Mouse (Mus musculus) forebrain, embryonic 13.5 days (tissue): ENCODE results near the gene Ntpcr. TPM values are rescaled to one million over a fixed set of nuclear protein-coding genes. Genes with fewer than 3 reads are reported as not detected.
A peak's percentile ranks its signal among the peaks of the same experiment; 100 is the strongest.

Source experiments
- ATAC-seq: fragments of 200-750 bp; cut with Nextera tagmentation; 2 replicates; pipeline ENCODE4 v1.8.0; 2017
- H3K27ac ChIP-seq: fragments of 300-500 bp; sonication (generic); 2 replicates; pipeline ENCODE4 v1.5.1; 2015; ENCODE audit warnings: inconsistent platforms, mild to moderate bottlenecking, moderate library complexity
- H3K27me3 ChIP-seq: fragments of 300-500 bp; sonication (generic); 2 replicates; pipeline ENCODE4 v1.6.1; 2015; ENCODE audit warnings: mild to moderate bottlenecking, inconsistent platforms
- H3K36me3 ChIP-seq: fragments of 300-500 bp; sonication (generic); 2 replicates; pipeline ENCODE4 v1.6.1; 2015; ENCODE audit warnings: mild to moderate bottlenecking, inconsistent platforms; ENCODE audit not compliant: poor library complexity, severe bottlenecking
- H3K4me1 ChIP-seq: fragments of 300-500 bp; sonication (generic); 2 replicates; pipeline ENCODE4 v1.6.1; 2015; ENCODE audit warnings: inconsistent platforms
- H3K4me2 ChIP-seq: fragments of 300-500 bp; sonication (generic); 2 replicates; pipeline ENCODE4 v1.6.1; 2015; ENCODE audit warnings: inconsistent platforms, mild to moderate bottlenecking, moderate library complexity
- H3K4me3 ChIP-seq: fragments of 300-500 bp; sonication (generic); 2 replicates; pipeline ENCODE4 v1.5.1; 2015; ENCODE audit warnings: mild to moderate bottlenecking, inconsistent platforms
- H3K9ac ChIP-seq: fragments of 300-500 bp; sonication (generic); 2 replicates; pipeline ENCODE4 v1.6.1; 2015; ENCODE audit warnings: mild to moderate bottlenecking, inconsistent platforms
- H3K9me3 ChIP-seq: fragments of 300-500 bp; sonication (generic); replicated peaks from 2 replicates; pipeline ENCODE4 v1.6.1; 2016; ENCODE audit warnings: inconsistent platforms
- WGBS: fragments of 180-500 bp; shearing (Covaris S2); methylation state at CpG from one replicate; pipeline ENCODE4 v1.1.7; 2015; 5-methylcytosine and 5-hydroxymethylcytosine counted together
- polyA plus RNA-seq: library from polyadenylated mRNA; unstranded; fragments of >200 nt; fragmentation: Nextera tagmentation; extraction: Ambion mirVana; gene quantifications from 2 replicates; pipeline ENCODE4 v1.2.1, GENCODE M21; 2015

Gene Ntpcr
- polyA plus RNA-seq, 1 experiment from 2014 or later = 23.4 TPM

- Histone ChIP-seq H3K4me3 (no peak overlapping the region), H3K4me2 (0 out of 2 replicates have a peak overlapping the region, but pooled peaks have one; percentile 2), H3K4me1 (peaks cover 17% of the 10 kb centered on the region), H3K9me3 (no peaks in the 10 kb centered on the region), H3K9ac (no peak overlapping the region), H3K36me3 (peaks cover 12% of the 10 kb centered on the region; the same call in 1 of the 2 replicates), H3K27me3 (no peaks in the 10 kb centered on the region), H3K27ac (peak overlapping the region; percentile 51)
- WGBS = 51% methylated on average over 9 of the region's 9 CpGs
- peak; percentile 72 for ATAC-seq
These were observed 26.8 kb downstream of the Ntpcr start for GRCm38 (mm10) chr8:125756391-125757105.

GRCm38 (mm10) chr8:125757106-125757496 lies 27.3 kb downstream of the Ntpcr start:
- 48% methylated on average over 1 of the region's 1 CpGs for WGBS
- H3K36me3 ChIP-seq = peaks cover 12% of the 10 kb centered on the region; the same call in 1 of the 2 replicates
- ATAC-seq = peak; percentile 41
- H3K9me3 ChIP-seq = no peaks in the 10 kb centered on the region
- H3K4me1 ChIP-seq = peaks cover 17% of the 10 kb centered on the region
- H3K27ac ChIP-seq = peak overlapping the region; percentile 51
- no peak overlapping the region for H3K9ac ChIP-seq
- no peak overlapping the region for H3K4me2 ChIP-seq
- H3K27me3 ChIP-seq = no peaks in the 10 kb centered on the region
- H3K4me3 ChIP-seq = no peak overlapping the region

- Histone ChIP-seq H3K36me3 (peaks cover 8% of the 10 kb centered on the region; the same call in 1 of the 2 replicates), H3K27me3 (no peaks in the 10 kb centered on the region), H3K4me3 (no peak overlapping the region), H3K4me1 (peaks cover 17% of the 10 kb centered on the region), H3K27ac (no peak overlapping the region), H3K9ac (no peak overlapping the region), H3K4me2 (no peak overlapping the region), H3K9me3 (0 out of 2 replicates have a peak, but pooled peaks cover 5% of the 10 kb centered on the region)
- no peak for ATAC-seq
- 43% methylated on average over 10 of the region's 10 CpGs for WGBS
These were observed 29.3 kb downstream of the Ntpcr start for GRCm38 (mm10) chr8:125759022-125759421.

- no peak overlapping the region for H3K4me3 ChIP-seq
- no peaks in the 10 kb centered on the region for H3K4me1 ChIP-seq
- 93% methylated on average over 16 of the region's 16 CpGs for WGBS
- no peak overlapping the region for H3K4me2 ChIP-seq
- H3K36me3 ChIP-seq = peaks cover 26% of the 10 kb centered on the region
- no peak overlapping the region for H3K27ac ChIP-seq
- ATAC-seq = no peak
- 0 out of 2 replicates have a peak, but pooled peaks cover 5% of the 10 kb centered on the region for H3K9me3 ChIP-seq
- H3K27me3 ChIP-seq = no peaks in the 10 kb centered on the region
- H3K9ac ChIP-seq = no peak overlapping the region
These were observed 33.5 kb downstream of the Ntpcr start for GRCm38 (mm10) chr8:125763066-125763786.

DNA sequence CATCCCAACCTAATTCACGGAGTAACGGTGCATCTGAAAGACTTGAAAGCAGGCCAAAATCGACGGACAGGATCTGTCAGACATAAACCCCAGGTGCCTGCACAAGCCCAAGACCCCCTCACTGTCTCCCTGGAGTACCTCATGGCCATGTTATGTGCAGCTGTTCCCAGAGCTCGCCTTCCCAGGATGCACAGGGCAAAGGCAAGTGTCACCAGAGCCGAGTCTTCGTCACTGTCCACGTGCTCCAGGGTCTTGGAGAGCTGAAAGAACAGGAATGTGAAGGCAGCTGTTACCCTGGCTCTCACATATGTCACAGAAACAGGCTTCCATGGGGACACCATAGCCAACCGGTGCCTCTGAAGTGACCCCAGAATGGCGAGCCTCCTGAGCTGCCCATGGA lies 38.3 kb downstream of the Ntpcr start:
- H3K4me3 ChIP-seq = no peak overlapping the region
- ATAC-seq = no peak
- no peaks in the 10 kb centered on the region for H3K27me3 ChIP-seq
- H3K9ac ChIP-seq = no peak overlapping the region
- no peak overlapping the region for H3K27ac ChIP-seq
- 91% methylated on average over 10 of the region's 10 CpGs for WGBS
- 0 out of 2 replicates have a peak, but pooled peaks cover 5% of the 10 kb centered on the region for H3K9me3 ChIP-seq
- H3K4me2 ChIP-seq = no peak overlapping the region
- H3K36me3 ChIP-seq = peaks cover 28% of the 10 kb centered on the region
- no peaks in the 10 kb centered on the region for H3K4me1 ChIP-seq

DNA sequence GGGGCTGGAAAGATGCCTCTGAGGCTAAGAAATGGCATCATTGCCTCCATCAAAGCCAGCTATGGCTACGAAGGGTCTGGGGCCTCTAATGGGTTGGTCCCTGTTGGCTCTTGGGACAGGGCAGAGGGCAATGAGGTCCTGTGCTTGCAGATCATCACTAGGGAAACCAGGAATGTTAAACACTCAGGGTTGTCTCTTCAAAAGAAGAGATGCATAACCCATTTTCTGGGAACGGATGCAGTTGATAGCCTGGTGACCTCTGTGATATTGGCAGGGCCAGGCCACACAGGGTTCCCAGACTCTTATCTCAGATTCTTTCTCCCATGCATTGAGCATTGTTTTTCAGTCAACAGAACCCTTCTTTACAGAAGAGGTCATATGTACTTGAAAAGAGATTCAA lies 42.5 kb downstream of the Ntpcr start:
- Histone ChIP-seq H3K27ac (no peak overlapping the region), H3K36me3 (peaks cover 11% of the 10 kb centered on the region), H3K4me1 (no peaks in the 10 kb centered on the region), H3K9ac (no peak overlapping the region), H3K4me3 (no peak overlapping the region), H3K27me3 (no peaks in the 10 kb centered on the region), H3K4me2 (no peak overlapping the region), H3K9me3 (no peaks in the 10 kb centered on the region)
- no peak for ATAC-seq
- 83% methylated on average over 2 of the region's 2 CpGs for WGBS

- H3K36me3 ChIP-seq = peaks cover under 1% of the 10 kb centered on the region
- ATAC-seq = no peak
- no peaks in the 10 kb centered on the region for H3K9me3 ChIP-seq
- H3K27me3 ChIP-seq = no peaks in the 10 kb centered on the region
- no peak overlapping the region for H3K4me2 ChIP-seq
- H3K4me1 ChIP-seq = no peaks in the 10 kb centered on the region
- H3K27ac ChIP-seq = no peak overlapping the region
- H3K9ac ChIP-seq = no peak overlapping the region
- WGBS = 46% methylated on average over 7 of the region's 7 CpGs
- H3K4me3 ChIP-seq = no peak overlapping the region
These were observed 43.6 kb downstream of the Ntpcr start for GRCm38 (mm10) chr8:125773281-125773803.

DNA sequence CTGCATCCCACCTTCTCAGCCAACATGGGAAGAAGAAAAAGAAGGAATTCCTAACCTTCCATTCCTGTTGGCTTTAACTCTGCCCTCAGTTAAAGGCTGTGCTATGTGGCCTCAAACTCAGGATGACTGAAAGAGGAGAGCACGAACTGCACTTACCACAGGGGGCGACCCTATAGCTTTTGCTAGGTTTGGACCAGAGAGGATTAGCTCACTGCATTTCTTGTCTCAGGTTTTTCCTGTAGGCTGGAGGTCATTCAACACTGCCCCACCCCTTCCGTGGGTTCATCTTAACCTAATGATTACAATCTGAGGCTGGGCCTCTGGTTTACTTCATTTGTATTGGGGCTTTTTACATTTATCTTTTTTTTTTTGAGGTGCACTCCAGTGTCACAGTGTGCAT lies 45.3 kb downstream of the Ntpcr start:
- H3K4me3 ChIP-seq = no peak overlapping the region
- H3K27me3 ChIP-seq = no peaks in the 10 kb centered on the region
- H3K4me2 ChIP-seq = no peak overlapping the region
- H3K36me3 ChIP-seq = no peaks in the 10 kb centered on the region
- no peaks in the 10 kb centered on the region for H3K9me3 ChIP-seq
- H3K9ac ChIP-seq = no peak overlapping the region
- no peaks in the 10 kb centered on the region for H3K4me1 ChIP-seq
- ATAC-seq = no peak
- WGBS = 66% methylated on average over 3 of the region's 3 CpGs
- no peak overlapping the region for H3K27ac ChIP-seq

DNA sequence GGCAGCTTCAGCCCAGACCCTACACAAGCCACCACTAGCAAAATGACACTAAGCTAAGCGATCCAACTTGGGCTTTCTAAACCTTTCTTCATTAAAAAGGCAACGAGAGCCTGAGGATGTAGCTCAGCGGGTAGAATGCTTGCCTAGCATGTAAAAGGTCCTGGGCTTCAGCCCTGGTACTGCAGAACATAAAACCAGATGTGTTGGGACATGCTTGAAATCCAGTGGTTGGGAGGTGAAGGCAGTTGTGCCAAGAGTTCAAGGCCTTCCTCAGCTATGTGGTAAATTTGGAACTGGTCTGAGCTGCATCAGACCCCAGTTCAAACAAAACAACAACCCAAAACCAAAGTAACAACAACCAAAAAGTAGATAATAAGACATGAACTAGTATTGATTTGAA lies 46.6 kb downstream of the Ntpcr start:
- Histone ChIP-seq H3K9ac (no peak overlapping the region), H3K36me3 (no peaks in the 10 kb centered on the region), H3K27me3 (no peaks in the 10 kb centered on the region), H3K4me3 (no peak overlapping the region), H3K4me2 (no peak overlapping the region), H3K9me3 (no peaks in the 10 kb centered on the region), H3K4me1 (no peaks in the 10 kb centered on the region), H3K27ac (no peak overlapping the region)
- no peak for ATAC-seq
- 96% methylated on average over 3 of the region's 3 CpGs for whole genome bisulfite sequencing

- WGBS = 87% methylated on average over 6 of the region's 6 CpGs
These were observed 47.0 kb downstream of the Ntpcr start for GRCm38 (mm10) chr8:125776800-125777199.

GRCm38 (mm10) chr8:125777478-125778164 lies 47.9 kb downstream of the Ntpcr start:
- no peaks in the 10 kb centered on the region for H3K36me3 ChIP-seq
- no peaks in the 10 kb centered on the region for H3K9me3 ChIP-seq
- H3K4me3 ChIP-seq = no peak overlapping the region
- ATAC-seq = no peak
- H3K9ac ChIP-seq = no peak overlapping the region
- no peaks in the 10 kb centered on the region for H3K27me3 ChIP-seq
- H3K4me1 ChIP-seq = no peaks in the 10 kb centered on the region
- 81% methylated on average over 12 of the region's 12 CpGs for WGBS
- H3K27ac ChIP-seq = no peak overlapping the region
- H3K4me2 ChIP-seq = no peak overlapping the region

More at GRCm38 (mm10) chr8:125776800-125777199, 47.0 kb downstream of the Ntpcr start:
- H3K27ac ChIP-seq = no peak overlapping the region
- H3K9me3 ChIP-seq = no peaks in the 10 kb centered on the region
- no peaks in the 10 kb centered on the region for H3K36me3 ChIP-seq
- H3K4me3 ChIP-seq = no peak overlapping the region
- no peak for ATAC-seq
- H3K4me1 ChIP-seq = no peaks in the 10 kb centered on the region
- H3K4me2 ChIP-seq = no peak overlapping the region
- H3K9ac ChIP-seq = no peak overlapping the region
- H3K27me3 ChIP-seq = no peaks in the 10 kb centered on the region

DNA sequence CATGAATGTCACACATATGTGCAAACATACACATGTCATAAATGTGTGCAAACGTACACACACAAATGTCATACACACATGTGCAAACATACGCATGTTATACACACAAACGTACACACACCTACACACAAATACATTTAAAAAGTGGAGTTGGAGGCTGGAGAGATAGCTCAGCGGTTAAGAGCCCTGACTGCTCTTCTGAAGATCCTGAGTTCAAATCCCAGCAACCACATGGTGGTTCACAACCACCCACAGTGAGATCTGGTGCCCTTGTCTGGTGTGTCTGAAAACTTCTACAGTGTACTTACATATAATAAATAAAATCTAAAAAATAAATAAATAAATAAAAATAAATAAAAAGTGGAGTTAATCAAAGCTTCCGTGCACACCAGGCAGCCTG lies 49.2 kb downstream of the Ntpcr start:
- no peak overlapping the region for H3K27ac ChIP-seq
- H3K4me3 ChIP-seq = no peak overlapping the region
- H3K4me2 ChIP-seq = no peak overlapping the region
- no peaks in the 10 kb centered on the region for H3K27me3 ChIP-seq
- no peak for ATAC-seq
- 93% methylated on average over 5 of the region's 5 CpGs for WGBS
- H3K36me3 ChIP-seq = no peaks in the 10 kb centered on the region
- no peaks in the 10 kb centered on the region for H3K9me3 ChIP-seq
- H3K9ac ChIP-seq = no peak overlapping the region
- no peaks in the 10 kb centered on the region for H3K4me1 ChIP-seq
